Mouse (Mus musculus) lung, adult 2 months (tissue): ENCODE measurements around the gene Hcn2. TPM values are rescaled to one million over a fixed set of nuclear protein-coding genes. Genes with fewer than 3 reads are reported as not detected.

ENCODE experiments used
- DNase-seq: peaks from one replicate; pipeline ENCODE4 v3.0.0; 2022
- H3K4me1 ChIP-seq: fragments of 200-500 bp; 2 replicates; pipeline ENCODE4 v1.6.1; 2011; ENCODE audit warnings: low read length; ENCODE audit not compliant: control insufficient read depth, insufficient read depth
- H3K4me3 ChIP-seq: fragments of 200-500 bp; replicated peaks from 2 replicates; pipeline ENCODE3; 2011; ENCODE audit warnings: low read depth, mild to moderate bottlenecking, control low read depth, low read length; ENCODE audit errors: extremely low read depth
- CTCF ChIP-seq: fragments of 200-500 bp; IDR thresholded peaks from 2 replicates; pipeline ENCODE4 v1.5.1; 2011; ENCODE audit warnings: mild to moderate bottlenecking, low read length, control low read depth; ENCODE audit not compliant: insufficient read depth
- POLR2A ChIP-seq: fragments of 200-500 bp; IDR thresholded peaks from 2 replicates; pipeline ENCODE4 v1.6.1; 2011; ENCODE audit warnings: low read depth, mild to moderate bottlenecking, control low read depth, low read length, borderline replicate concordance; ENCODE audit errors: extremely low read depth
- WGBS: fragments of 180-500 bp; shearing (Covaris S2); methylation state at CpG from one replicate; pipeline ENCODE4 v1.1.7; 2018; 5-methylcytosine and 5-hydroxymethylcytosine counted together
- polyA plus RNA-seq: library from polyadenylated mRNA; depleted of rRNA; stranded (reverse); fragments of >200 nt; gene quantifications from 2 replicates; pipeline ENCODE4 v1.2.3, GENCODE M21; 2012

Hcn2 gene
- polyA plus RNA-seq, 1 experiment: 3.0 TPM

GRCm38 (mm10) chr10:79686691-79687090 is 29.7 kb upstream of the Hcn2 start:
- no peak for DNase-seq

GRCm38 (mm10) chr10:79687513-79687912 is 28.9 kb upstream of the Hcn2 start:
- peaks cover 14% of the 10 kb centered on the region for H3K4me1 ChIP-seq
- TF ChIP-seq CTCF (no peak), POLR2A (no peak)
- no peak for DNase-seq
- H3K4me3 ChIP-seq: no peak overlapping the region
- WGBS: 95% methylated on average over 6 of the region's 6 CpGs

More at GRCm38 (mm10) chr10:79686691-79687090, 29.7 kb upstream of the Hcn2 start:
- no peak for TF ChIP-seq CTCF
- TF ChIP-seq POLR2A: no peak
- H3K4me3 ChIP-seq: no peak overlapping the region
- 87% methylated on average over 1 of the region's 1 CpGs for WGBS
- H3K4me1 ChIP-seq: peaks cover 14% of the 10 kb centered on the region

GRCm38 (mm10) chr10:79688720-79689119 is 27.7 kb upstream of the Hcn2 start, which contains the start of gene Gzmm:
Gene Gzmm, plus strand, starts transcription at chr10:79689020.
- peaks cover 7% of the 10 kb centered on the region for H3K4me1 ChIP-seq
- no peak for DNase-seq
- WGBS: 80% methylated on average over 4 of the region's 4 CpGs
- no peak within 1 kb of the TSS for H3K4me3 ChIP-seq
- TF ChIP-seq CTCF (no peak), POLR2A (0 out of 2 replicates have a peak, but pooled peaks have one; percentile 11)

GRCm38 (mm10) chr10:79689178-79689577 is 27.3 kb upstream of the Hcn2 start:
- TF ChIP-seq CTCF (no peak), POLR2A (no peak)
- no peak overlapping the region for H3K4me3 ChIP-seq
- peaks cover 2% of the 10 kb centered on the region for H3K4me1 ChIP-seq
- WGBS: 90% methylated on average over 3 of the region's 3 CpGs
- no peak for DNase-seq

GRCm38 (mm10) chr10:79691986-79692548 is 24.4 kb upstream of the Hcn2 start:
- Histone ChIP-seq H3K4me3 (no peak overlapping the region), H3K4me1 (peaks cover 10% of the 10 kb centered on the region)
- no peak for DNase-seq
- TF ChIP-seq CTCF: no peak
- no peak for TF ChIP-seq POLR2A
- WGBS: 96% methylated on average over 2 of the region's 2 CpGs

GRCm38 (mm10) chr10:79693580-79694378 is 22.7 kb upstream of the Hcn2 start:
- H3K4me1 ChIP-seq: peaks cover 18% of the 10 kb centered on the region
- 69% methylated on average over 12 of the region's 12 CpGs for WGBS
- TF ChIP-seq POLR2A: no peak
- no peak for TF ChIP-seq CTCF
- H3K4me3 ChIP-seq: no peak overlapping the region
- DNase-seq: no peak

- TF ChIP-seq CTCF (no peak), POLR2A (no peak)
- Histone ChIP-seq H3K4me3 (no peak overlapping the region), H3K4me1 (peaks cover 20% of the 10 kb centered on the region)
- DNase-seq: no peak
- 82% methylated on average over 6 of the region's 6 CpGs for WGBS
Measured at GRCm38 (mm10) chr10:79694379-79694655, 22.1 kb upstream of the Hcn2 start.

- peak; percentile 80 for DNase-seq
- 40% methylated on average over 13 of the region's 13 CpGs for WGBS
- peaks cover 20% of the 10 kb centered on the region for H3K4me1 ChIP-seq
- no peak for TF ChIP-seq POLR2A
- peak; percentile 94 for TF ChIP-seq CTCF
- H3K4me3 ChIP-seq: no peak overlapping the region
Measured at GRCm38 (mm10) chr10:79695231-79696128, 21.0 kb upstream of the Hcn2 start.

GRCm38 (mm10) chr10:79696129-79696651 is 20.2 kb upstream of the Hcn2 start:
- DNase-seq: peak; percentile 36
- WGBS: 35% methylated on average over 9 of the region's 9 CpGs
- H3K4me1 ChIP-seq: peaks cover 20% of the 10 kb centered on the region
- no peak overlapping the region for H3K4me3 ChIP-seq
- TF ChIP-seq CTCF (no peak), POLR2A (no peak)
